Mouse (Mus musculus): ENCODE results near the gene Micu1. TPM values are rescaled to one million over a fixed set of nuclear protein-coding genes. Genes with fewer than 3 reads are reported as not detected.
A peak's percentile ranks its signal among the peaks of the same experiment; 100 is the strongest.

The Micu1 gene
- polyA plus RNA-seq, 1 experiment from 2014 or later = 58.0 TPM

- 93% methylated on average over 5 of the region's 5 CpGs for WGBS
- H3K4me3 ChIP-seq = no peak overlapping the region
- peaks cover 62% of the 10 kb centered on the region for H3K36me3 ChIP-seq (replicated peaks)
- H3K4me1 ChIP-seq = peaks cover 9% of the 10 kb centered on the region
- no peak for DNase-seq (ENCODE audit: extremely low spot score, low spot score)
- H3K27me3 ChIP-seq (ENCODE audit: poor library complexity, severe bottlenecking) = no peaks in the 10 kb centered on the region
- no peaks in the 10 kb centered on the region for H3K9me3 ChIP-seq
- no peak overlapping the region for H3K27ac ChIP-seq
Measured at GRCm38 (mm10) chr10:59887432-59887831, 185.2 kb downstream of the Micu1 start.

- H3K27ac ChIP-seq = 0 out of 2 replicates have a peak overlapping the region, but pooled peaks have one; percentile 9
- WGBS = 91% methylated on average over 7 of the region's 7 CpGs
- H3K36me3 ChIP-seq (replicated peaks) = peaks cover 63% of the 10 kb centered on the region
- peaks cover 15% of the 10 kb centered on the region for H3K4me1 ChIP-seq
- H3K9me3 ChIP-seq = no peaks in the 10 kb centered on the region
- no peak for DNase-seq (ENCODE audit: extremely low spot score, low spot score)
- H3K4me3 ChIP-seq = no peak overlapping the region
- H3K27me3 ChIP-seq (ENCODE audit: poor library complexity, severe bottlenecking) = no peaks in the 10 kb centered on the region
Measured at GRCm38 (mm10) chr10:59889339-59889738, 187.1 kb downstream of the Micu1 start.

GRCm38 (mm10) chr10:59889953-59890751 lies 187.9 kb downstream of the Micu1 start:
- Histone ChIP-seq H3K36me3 (replicated peaks) (peaks cover 63% of the 10 kb centered on the region), H3K27ac (peak overlapping the region; percentile 53)
- 82% methylated on average over 15 of the region's 15 CpGs for WGBS

GRCm38 (mm10) chr10:59892977-59893376 lies 190.7 kb downstream of the Micu1 start:
- 47% methylated on average over 6 of the region's 6 CpGs for WGBS
- Histone ChIP-seq H3K4me1 (peaks cover 49% of the 10 kb centered on the region), H3K27me3 (ENCODE audit: poor library complexity, severe bottlenecking) (no peaks in the 10 kb centered on the region), H3K9me3 (no peaks in the 10 kb centered on the region), H3K36me3 (replicated peaks) (peaks cover 82% of the 10 kb centered on the region), H3K27ac (peak overlapping the region; percentile 59), H3K4me3 (no peak overlapping the region)
- DNase-seq (ENCODE audit: extremely low spot score, low spot score) = peak; percentile 67

More at GRCm38 (mm10) chr10:59889953-59890751, 187.9 kb downstream of the Micu1 start:
- Histone ChIP-seq H3K27me3 (ENCODE audit: poor library complexity, severe bottlenecking) (no peaks in the 10 kb centered on the region), H3K4me1 (peaks cover 23% of the 10 kb centered on the region), H3K9me3 (no peaks in the 10 kb centered on the region), H3K4me3 (no peak overlapping the region)
- DNase-seq (ENCODE audit: extremely low spot score, low spot score) = no peak

- H3K27me3 ChIP-seq (ENCODE audit: poor library complexity, severe bottlenecking) = no peaks in the 10 kb centered on the region
- DNase-seq (ENCODE audit: extremely low spot score, low spot score) = peak; percentile 78
- peak overlapping the region; percentile 74 for H3K27ac ChIP-seq
- H3K36me3 ChIP-seq (replicated peaks) = peaks cover 86% of the 10 kb centered on the region
- H3K4me3 ChIP-seq = no peak overlapping the region
- H3K4me1 ChIP-seq = peaks cover 65% of the 10 kb centered on the region
- no peaks in the 10 kb centered on the region for H3K9me3 ChIP-seq
- WGBS = 82% methylated on average over 25 of the region's 25 CpGs
Measured at GRCm38 (mm10) chr10:59894251-59895160, 192.2 kb downstream of the Micu1 start.

- 94% methylated on average over 17 of the region's 17 CpGs for WGBS
- peaks cover 77% of the 10 kb centered on the region for H3K36me3 ChIP-seq (replicated peaks)
- peak overlapping the region; percentile 86 for H3K27ac ChIP-seq
Measured at GRCm38 (mm10) chr10:59895460-59896186, 193.3 kb downstream of the Micu1 start.

GRCm38 (mm10) chr10:59896211-59896610 lies 193.9 kb downstream of the Micu1 start:
- Histone ChIP-seq H3K36me3 (replicated peaks) (peaks cover 71% of the 10 kb centered on the region), H3K9me3 (no peaks in the 10 kb centered on the region), H3K27ac (peak overlapping the region; percentile 86), H3K4me3 (no peak overlapping the region), H3K27me3 (ENCODE audit: poor library complexity, severe bottlenecking) (no peaks in the 10 kb centered on the region), H3K4me1 (peaks cover 72% of the 10 kb centered on the region)
- 96% methylated on average over 4 of the region's 4 CpGs for WGBS
- DNase-seq (ENCODE audit: extremely low spot score, low spot score) = no peak

More at GRCm38 (mm10) chr10:59895460-59896186, 193.3 kb downstream of the Micu1 start:
- no peak overlapping the region for H3K4me3 ChIP-seq
- no peak for DNase-seq (ENCODE audit: extremely low spot score, low spot score)
- no peaks in the 10 kb centered on the region for H3K9me3 ChIP-seq
- H3K27me3 ChIP-seq (ENCODE audit: poor library complexity, severe bottlenecking) = no peaks in the 10 kb centered on the region
- H3K4me1 ChIP-seq = peaks cover 67% of the 10 kb centered on the region

GRCm38 (mm10) chr10:59896911-59897331 lies 194.6 kb downstream of the Micu1 start:
- Histone ChIP-seq H3K36me3 (replicated peaks) (peaks cover 64% of the 10 kb centered on the region), H3K27ac (peak overlapping the region; percentile 86), H3K27me3 (ENCODE audit: poor library complexity, severe bottlenecking) (no peaks in the 10 kb centered on the region), H3K9me3 (no peaks in the 10 kb centered on the region), H3K4me3 (peak overlapping the region; percentile 18; the same call in 1 of the 2 replicates), H3K4me1 (peaks cover 80% of the 10 kb centered on the region)
- WGBS = 65% methylated on average over 3 of the region's 3 CpGs
- DNase-seq (ENCODE audit: extremely low spot score, low spot score) = no peak

GRCm38 (mm10) chr10:59897511-59897910 lies 195.2 kb downstream of the Micu1 start:
- WGBS = 24% methylated on average over 5 of the region's 5 CpGs
- DNase-seq (ENCODE audit: extremely low spot score, low spot score) = peak; percentile 79
- peak overlapping the region; percentile 86 for H3K27ac ChIP-seq
- H3K36me3 ChIP-seq (replicated peaks) = peaks cover 58% of the 10 kb centered on the region
- no peaks in the 10 kb centered on the region for H3K9me3 ChIP-seq
- H3K4me3 ChIP-seq = peak overlapping the region; percentile 18; the same call in 1 of the 2 replicates
- H3K4me1 ChIP-seq = peaks cover 85% of the 10 kb centered on the region
- H3K27me3 ChIP-seq (ENCODE audit: poor library complexity, severe bottlenecking) = no peaks in the 10 kb centered on the region

- H3K9me3 ChIP-seq = no peaks in the 10 kb centered on the region
- 74% methylated on average over 9 of the region's 9 CpGs for WGBS
- no peaks in the 10 kb centered on the region for H3K27me3 ChIP-seq (ENCODE audit: poor library complexity, severe bottlenecking)
- H3K36me3 ChIP-seq (replicated peaks) = peaks cover 52% of the 10 kb centered on the region
- peak overlapping the region; percentile 18; the same call in 1 of the 2 replicates for H3K4me3 ChIP-seq
- peaks cover 91% of the 10 kb centered on the region for H3K4me1 ChIP-seq
- DNase-seq (ENCODE audit: extremely low spot score, low spot score) = no peak
- peak overlapping the region; percentile 93 for H3K27ac ChIP-seq
Measured at GRCm38 (mm10) chr10:59898180-59898778, 196.0 kb downstream of the Micu1 start.

- Histone ChIP-seq H3K4me1 (peaks cover 95% of the 10 kb centered on the region), H3K27ac (peak overlapping the region; percentile 93), H3K36me3 (replicated peaks) (peaks cover 45% of the 10 kb centered on the region), H3K27me3 (ENCODE audit: poor library complexity, severe bottlenecking) (no peaks in the 10 kb centered on the region), H3K9me3 (no peaks in the 10 kb centered on the region), H3K4me3 (peak overlapping the region; percentile 28)
- 58% methylated on average over 2 of the region's 2 CpGs for WGBS
- DNase-seq (ENCODE audit: extremely low spot score, low spot score) = no peak
Measured at GRCm38 (mm10) chr10:59898935-59899334, 196.7 kb downstream of the Micu1 start.
